Mouse (Mus musculus): Measurements from ENCODE around the gene Slc36a2.

- TF ChIP-seq POLR2A (IDR thresholded peaks at IDR 0.05; ENCODE audit: borderline replicate concordance, extremely low read depth, low read depth, low read length) = no peak
- TF ChIP-seq CTCF (IDR thresholded peaks at IDR 0.05; ENCODE audit: insufficient read depth, low read length) = no peak
These were observed 28.6 kb upstream of the Slc36a2 start for GRCm38 (mm10) chr11:55213518-55213917.

Measured in lung, adult 2 months (tissue).